Mouse (Mus musculus): ENCODE data around the gene Tcp11. TPM values are rescaled to one million over a fixed set of nuclear protein-coding genes. Genes with fewer than 3 reads are reported as not detected.
A peak's percentile ranks its signal among the peaks of the same experiment; 100 is the strongest.

Tcp11 gene
- total RNA-seq, 1 experiment from 2014 or later: not detected

DNA sequence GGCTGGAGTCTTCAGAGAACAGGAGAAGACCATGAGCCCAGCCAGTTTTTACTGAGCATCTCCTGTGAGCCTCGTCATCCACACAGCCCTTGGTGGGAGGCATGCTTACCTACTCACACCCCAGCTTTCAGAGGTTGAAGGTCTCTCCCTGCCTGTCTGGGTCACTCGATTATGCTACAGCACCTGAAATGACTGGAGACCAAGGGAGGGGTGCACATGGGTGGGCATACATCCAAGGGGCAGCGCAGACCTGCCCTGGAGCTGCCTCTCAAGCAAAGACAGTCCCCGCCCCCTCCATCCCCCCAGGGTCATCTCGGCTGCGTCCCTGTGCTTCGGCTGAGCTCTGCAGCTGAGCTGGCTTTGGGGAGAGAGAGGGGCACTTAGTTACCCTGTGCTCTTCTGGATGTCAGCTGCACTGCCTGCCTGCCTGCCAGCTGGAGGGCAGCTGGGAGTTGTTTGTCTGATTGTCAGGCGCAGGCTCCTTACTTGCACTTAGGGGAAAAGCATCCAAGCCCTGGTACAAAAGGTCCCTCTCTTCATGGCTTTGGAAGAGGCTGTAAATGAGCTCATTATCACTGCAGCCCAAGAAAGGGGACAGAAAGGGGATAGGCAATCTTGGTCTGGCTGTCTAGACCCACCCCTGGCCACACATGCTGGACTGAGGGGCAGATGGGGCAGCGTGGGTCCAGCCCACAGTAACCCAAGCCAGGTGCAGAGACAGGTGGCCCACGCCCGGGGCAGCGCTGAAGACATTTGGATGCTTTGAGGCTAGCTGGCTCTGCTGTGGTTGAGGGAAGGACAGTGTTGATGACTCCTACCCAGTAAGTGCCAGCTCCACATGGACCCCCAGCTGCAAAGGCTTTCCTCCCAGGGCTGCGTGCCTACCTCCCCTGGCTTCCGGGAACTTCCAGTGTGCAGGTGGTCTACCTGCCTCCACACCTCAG, 43.4 kb downstream of the Tcp11 start:
- no peak for DNase-seq

DNA sequence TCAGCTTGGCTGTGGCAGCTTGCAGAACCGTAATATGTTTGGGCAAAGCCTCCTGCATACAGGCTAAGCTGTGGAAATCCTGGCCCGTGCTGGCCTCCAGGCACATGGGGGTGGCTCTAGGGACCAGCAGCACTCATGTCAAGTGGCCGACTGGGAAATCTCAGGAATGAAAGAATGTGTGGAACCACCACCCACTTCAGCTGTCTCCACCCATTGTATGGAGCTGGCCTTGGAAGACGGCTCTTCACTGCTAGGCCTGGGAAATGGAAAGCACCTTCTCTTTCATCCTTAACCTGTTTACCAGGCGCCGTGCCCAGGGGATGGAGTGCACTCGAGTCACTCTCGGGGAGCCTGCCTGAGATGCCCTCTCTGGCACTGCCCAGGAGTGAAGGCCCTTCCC, 45.5 kb downstream of the Tcp11 start:
- peak; percentile 72 for DNase-seq

GRCm38 (mm10) chr17:28033046-28033580, 47.3 kb downstream of the Tcp11 start:
- no peak for DNase-seq

DNA sequence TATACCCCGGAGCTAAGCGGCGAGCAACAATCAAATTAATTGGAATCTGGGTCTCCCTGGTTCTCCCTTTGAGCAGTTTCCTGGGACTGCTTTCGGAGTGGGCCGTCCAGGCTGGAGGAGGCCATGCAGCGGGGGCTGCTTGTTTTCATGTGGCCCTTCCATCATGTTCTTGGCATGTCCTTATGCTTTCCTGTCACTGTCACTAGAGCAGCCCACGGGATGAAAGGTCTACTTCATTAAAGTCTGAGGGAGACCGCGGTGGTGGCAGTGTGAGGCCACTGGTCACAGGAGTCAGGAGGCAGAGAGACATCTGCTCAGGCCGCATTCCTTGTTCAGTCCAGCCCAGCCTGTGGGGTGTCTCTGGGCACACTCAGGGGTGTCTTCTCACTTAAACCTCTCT, 48.2 kb downstream of the Tcp11 start:
- no peak for DNase-seq

DNA sequence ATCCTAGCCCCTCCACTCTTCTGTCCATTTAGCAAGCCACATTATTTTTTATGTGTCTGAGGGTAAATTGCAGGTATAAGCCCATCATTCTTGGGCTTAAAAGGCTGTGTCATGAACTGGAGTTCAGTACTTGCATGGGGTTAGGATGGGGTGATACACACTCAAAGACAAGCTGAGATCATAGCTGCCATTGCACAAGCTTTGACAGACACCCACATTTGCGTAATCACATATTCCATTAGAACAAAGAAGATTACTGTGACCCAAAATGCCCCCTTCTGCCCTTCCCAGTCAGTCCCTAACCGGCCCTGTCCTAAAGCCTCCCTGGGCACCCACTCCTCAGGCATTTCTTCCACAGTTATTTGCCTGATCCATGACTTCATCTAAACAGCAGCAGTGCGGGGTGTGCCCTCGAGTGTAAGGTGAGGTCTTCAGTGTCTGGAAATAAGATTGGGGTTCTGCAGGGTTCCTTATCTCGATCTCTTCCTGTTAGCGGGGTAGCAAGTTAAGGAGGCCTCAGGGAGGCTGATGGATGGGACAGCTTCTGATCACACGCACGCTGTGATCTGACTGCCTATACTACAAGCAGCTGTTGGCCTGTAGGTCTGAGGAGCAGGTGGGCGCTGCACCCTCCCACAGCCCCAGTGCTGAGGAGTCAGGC, 49.0 kb downstream of the Tcp11 start:
- DNase-seq: no peak

- DNase-seq: no peak
These were observed 50.0 kb downstream of the Tcp11 start for GRCm38 (mm10) chr17:28030446-28030845.

GRCm38 (mm10) chr17:28029308-28029707, 51.1 kb downstream of the Tcp11 start:
- peak; percentile 47 for DNase-seq

GRCm38 (mm10) chr17:28028236-28028635, 52.2 kb downstream of the Tcp11 start:
- no peak for DNase-seq

DNA sequence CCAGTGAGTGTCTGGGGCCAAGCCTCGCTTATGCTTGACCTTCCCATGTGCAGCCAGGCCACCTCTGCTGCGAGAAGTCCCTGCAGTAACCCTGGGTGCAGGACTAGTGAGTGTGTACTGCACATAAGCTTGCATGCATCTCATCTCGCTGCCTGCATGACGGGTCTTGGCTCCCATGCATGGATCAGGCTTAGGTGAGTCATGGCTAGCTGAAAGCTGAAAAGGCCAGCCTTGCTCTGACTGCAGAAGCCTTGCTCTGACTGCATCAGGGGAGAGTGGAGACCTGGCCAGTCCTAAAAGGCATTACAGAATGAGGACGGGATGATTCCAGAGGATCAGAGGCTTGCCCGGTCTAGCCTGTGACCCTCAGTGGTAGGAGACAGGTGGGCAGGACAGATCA, 53.2 kb downstream of the Tcp11 start:
- no peak for DNase-seq

DNA sequence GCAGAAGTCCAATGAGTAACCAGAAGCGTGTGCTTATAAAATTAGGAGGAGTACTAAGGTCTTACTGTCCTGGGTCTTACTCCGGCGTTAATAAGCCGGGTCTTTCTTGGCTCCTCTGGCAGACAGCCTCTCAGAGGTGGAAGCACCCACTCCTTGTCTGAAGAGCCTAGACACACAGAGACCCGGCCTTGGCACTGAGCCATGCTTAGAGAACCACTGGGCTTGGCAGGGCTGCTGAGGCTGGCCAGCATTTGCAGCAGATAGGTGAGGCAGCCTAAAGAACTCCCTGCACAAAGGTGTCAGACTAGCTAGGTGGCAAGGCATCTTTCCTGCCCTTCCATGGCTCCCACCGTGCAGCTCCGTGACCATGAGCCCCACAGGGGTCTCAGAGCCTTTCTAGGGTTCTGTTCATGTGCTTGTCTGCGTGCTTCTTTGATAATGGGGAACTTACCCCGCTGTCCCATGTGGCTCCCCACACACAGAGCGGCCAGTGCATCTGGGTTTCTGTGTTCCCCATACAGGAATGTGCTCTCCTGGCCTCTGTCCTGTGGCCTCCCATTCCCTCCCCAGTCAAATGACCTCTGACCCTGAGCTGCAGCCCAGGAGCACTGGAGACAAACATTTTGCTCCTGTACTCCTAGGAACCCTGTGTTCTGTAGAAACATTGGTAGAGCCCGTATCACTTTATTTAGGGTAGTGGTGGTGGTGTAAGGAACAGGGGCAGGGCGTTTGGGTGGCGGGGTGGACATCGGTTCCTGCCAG, 54.1 kb downstream of the Tcp11 start:
- no peak for DNase-seq

DNA sequence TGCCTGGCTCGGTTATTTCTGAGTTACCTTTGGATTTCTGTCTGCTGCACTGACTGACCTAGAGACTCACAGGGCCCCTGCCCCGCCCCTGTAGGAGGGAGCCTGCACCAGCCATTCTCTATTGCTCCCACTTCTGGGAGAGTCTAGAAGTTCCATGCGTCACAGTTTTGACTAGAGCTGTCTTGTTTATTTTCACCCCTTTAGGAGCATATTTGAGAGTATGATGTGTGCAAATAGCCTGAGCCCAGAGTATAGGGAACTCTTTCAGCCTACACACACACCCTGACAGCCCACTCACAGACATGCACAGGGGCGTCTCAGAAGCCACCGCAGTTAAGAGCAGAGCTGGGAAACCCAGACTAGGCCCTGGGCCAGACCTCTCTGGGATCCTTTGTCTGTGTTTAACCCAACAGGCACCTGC, 54.9 kb downstream of the Tcp11 start:
- DNase-seq: no peak

DNA sequence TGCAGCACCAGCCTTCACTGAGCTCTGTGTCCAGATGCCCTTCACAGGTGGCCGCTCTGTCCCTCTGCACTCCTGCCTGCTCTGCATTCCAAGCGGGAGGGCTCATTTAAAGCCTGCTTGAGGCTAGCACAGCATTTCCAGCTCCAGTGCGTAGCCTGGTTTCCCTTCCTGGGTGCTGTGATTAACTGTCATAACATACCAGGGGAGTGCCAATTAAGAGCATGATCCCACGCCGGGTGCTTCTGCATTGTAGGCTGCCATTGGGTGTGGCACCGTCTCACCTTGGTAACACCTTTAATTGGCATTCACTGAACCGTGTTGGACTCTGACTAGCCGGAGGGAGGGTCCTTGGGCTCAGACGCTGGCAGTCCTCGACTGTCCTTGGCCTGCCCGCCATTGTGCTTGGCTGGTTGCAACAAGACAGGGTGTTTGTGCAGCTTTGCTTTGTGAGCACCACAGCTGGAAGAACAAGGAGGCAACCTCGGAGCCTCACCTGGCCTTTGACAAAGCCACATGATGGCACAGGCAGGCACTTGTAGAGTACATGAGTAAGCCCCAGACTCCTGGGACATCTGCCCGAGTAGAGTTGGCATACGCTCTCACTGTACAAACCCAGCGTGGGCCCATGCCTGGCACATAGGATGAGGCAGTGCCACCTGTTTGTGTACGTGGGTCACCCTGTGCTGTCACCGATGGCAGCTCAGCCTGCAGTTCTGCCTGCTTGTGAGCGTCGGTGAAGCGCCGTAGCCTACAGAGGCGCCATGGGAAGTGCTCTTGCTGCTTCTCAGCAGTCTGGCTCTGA, 57.4 kb downstream of the Tcp11 start:
- no peak for DNase-seq

DNA sequence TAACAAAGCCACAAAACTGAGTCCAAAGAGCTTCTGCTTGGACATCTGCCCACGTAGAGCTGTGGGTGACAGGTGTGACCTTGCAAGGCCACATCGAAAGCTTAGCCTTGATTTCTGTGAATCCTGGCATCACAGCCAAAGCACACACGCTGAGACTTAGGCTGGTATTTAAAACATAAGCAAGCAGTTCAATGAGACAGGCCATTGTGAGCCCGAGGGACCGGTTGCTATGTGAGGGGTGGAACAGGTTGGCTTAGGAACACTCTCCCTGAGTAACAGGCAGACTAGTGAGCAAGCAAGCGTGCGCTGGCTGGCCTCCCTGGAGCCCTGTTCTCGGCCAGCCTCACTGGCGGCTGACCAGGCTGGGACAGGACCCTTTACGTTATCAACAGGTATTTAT, 58.5 kb downstream of the Tcp11 start:
- DNase-seq: no peak

DNA sequence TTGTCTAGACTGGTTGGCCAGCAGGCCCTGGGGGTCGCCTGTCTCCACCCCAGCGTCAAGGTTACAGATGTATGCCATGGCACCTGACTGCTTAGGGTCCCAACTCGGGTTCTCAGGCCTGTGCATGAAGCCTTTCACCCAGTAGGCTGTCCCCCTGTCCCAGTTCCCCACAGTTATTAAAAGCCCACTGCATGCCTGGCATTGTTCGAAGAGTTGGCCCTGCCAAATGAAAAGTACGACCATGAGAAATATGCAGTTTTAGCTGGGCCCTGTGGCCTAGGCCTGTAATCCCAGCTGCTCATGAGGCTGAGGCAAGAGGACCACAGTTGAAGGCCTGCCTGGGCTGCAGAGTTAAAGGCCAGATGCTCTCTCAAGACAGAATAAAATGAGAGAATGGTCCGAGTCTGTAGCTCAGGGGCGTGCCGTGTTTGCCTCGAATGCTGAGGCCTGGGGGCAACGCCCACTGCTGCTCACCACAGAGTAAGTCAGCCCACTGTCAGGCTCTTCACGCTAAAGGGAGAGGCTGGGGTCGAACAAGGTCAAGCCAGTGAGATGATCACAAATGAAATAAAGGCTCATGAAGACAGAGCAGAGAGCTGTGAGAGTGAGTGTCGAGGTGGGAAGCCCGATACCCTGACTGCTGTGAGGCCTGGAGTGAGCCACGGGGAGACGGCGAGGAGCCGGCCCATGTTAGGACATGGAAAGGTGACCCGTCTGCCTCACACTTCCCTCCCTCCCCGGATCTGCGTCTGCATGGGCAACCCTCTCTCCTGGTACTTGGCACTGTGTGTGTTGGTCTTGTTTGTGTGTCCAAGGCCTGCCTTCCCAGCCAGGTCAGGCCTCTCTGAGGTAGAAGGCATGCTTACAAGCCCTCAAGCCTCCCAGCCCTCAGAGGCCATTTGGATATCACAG, 60.4 kb downstream of the Tcp11 start:
- DNase-seq: no peak

DNA sequence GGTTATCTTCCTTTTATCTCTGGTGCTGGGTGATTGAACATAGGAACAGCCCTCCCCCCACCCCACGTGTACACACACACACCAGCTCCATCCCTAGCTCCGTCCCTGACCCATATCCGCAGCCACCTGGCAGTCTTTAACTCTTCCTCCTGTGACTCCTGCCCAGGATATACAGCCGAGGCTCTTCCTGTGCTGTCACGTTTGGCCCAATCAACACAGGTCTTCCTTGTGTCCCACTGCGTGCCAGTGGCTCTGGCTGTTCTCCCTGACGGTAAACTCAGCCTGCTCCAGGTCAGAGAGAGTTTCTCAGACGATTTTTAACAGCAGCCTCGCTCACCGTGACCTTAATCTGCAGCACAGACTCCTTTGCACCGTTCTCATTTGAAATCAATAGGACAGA, 61.7 kb downstream of the Tcp11 start:
- no peak for DNase-seq

DNA sequence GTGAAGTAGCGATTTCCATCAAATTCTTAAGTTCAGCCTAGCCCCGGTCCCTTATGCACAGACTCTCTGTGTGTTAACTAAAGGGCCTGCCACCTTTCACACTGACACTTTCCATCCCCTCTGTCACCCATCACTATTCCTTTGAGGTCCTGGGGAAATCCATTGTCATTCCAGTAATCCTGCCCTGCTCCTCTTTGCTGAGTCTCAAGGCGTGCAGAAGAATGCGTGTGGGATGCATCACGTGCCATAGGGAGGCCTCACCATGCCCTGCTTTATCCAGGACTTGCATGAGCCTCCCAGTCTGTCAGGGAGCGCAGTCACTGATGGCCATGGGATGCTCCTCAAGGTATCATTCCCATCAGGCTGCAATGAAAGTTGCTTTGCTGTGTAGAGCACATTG, 62.1 kb downstream of the Tcp11 start:
- DNase-seq: no peak

Measured in adrenal gland, postnatal 14 days (tissue).